Mouse (Mus musculus): ENCODE data around the gene Tmem150b. TPM values are rescaled to one million over a fixed set of nuclear protein-coding genes. Genes with fewer than 3 reads are reported as not detected.

Gene Tmem150b
- polyA plus RNA-seq, 1 experiment from 2014 or later, result 0.14 TPM

DNA sequence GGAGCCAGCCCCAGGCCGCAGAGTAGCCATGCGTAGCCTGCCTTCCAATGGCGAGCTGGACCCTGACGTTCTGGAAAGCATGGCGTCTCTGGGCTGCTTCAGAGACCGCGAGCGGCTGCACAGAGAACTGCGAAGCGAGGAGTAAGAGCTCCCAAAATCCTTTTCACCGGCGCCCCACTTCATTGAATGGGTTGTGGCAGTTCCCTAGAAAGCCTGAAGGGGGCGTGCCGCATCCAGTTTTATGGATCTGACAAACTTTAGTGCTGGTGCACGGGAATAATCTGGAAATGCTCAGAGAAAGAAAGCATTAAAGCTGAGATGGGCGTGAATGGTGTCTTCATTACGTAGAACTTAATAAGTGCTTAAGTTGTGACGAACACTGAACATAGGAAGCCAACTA lies 20.0 kb downstream of the Tmem150b start:
- Histone ChIP-seq H3K9ac (ENCODE audit: low read length) (no peak overlapping the region), H3K4me3 (ENCODE audit: low read length) (no peak overlapping the region), H3K27me3 (ENCODE audit: control insufficient read depth, insufficient read depth, low read depth, low read length) (no peaks in the 10 kb centered on the region), H3K27ac (ENCODE audit: low read length) (no peak overlapping the region), H3K4me1 (replicated peaks; ENCODE audit: control insufficient read depth, insufficient read depth, low read length) (no peaks in the 10 kb centered on the region), H3K4me2 (ENCODE audit: low read depth, low read length) (no peak overlapping the region), H3K9me3 (ENCODE audit: control insufficient read depth, low read length) (no peaks in the 10 kb centered on the region), H3K36me3 (ENCODE audit: control insufficient read depth, insufficient read depth, low read length) (peaks cover 15% of the 10 kb centered on the region)
- WGBS, result 52% methylated on average over 18 of the region's 18 CpGs
- ATAC-seq (ENCODE audit: low read depth), result no peak

GRCm38 (mm10) chr7:4703195-4703594 lies 21.9 kb downstream of the Tmem150b start:
- Histone ChIP-seq H3K9ac (ENCODE audit: low read length) (no peak overlapping the region), H3K36me3 (ENCODE audit: control insufficient read depth, insufficient read depth, low read length) (peaks cover 10% of the 10 kb centered on the region), H3K4me1 (replicated peaks; ENCODE audit: control insufficient read depth, insufficient read depth, low read length) (no peaks in the 10 kb centered on the region), H3K9me3 (ENCODE audit: control insufficient read depth, low read length) (no peaks in the 10 kb centered on the region), H3K4me3 (ENCODE audit: low read length) (no peak overlapping the region), H3K4me2 (ENCODE audit: low read depth, low read length) (no peak overlapping the region), H3K27ac (ENCODE audit: low read length) (no peak overlapping the region), H3K27me3 (ENCODE audit: control insufficient read depth, insufficient read depth, low read depth, low read length) (no peaks in the 10 kb centered on the region)
- WGBS, result 90% methylated on average over 7 of the region's 7 CpGs
- no peak for ATAC-seq (ENCODE audit: low read depth)

GRCm38 (mm10) chr7:4702334-4702733 lies 22.7 kb downstream of the Tmem150b start:
- Histone ChIP-seq H3K36me3 (ENCODE audit: control insufficient read depth, insufficient read depth, low read length) (peaks cover 7% of the 10 kb centered on the region; the same call in 1 of the 2 replicates), H3K27ac (ENCODE audit: low read length) (no peak overlapping the region), H3K4me2 (ENCODE audit: low read depth, low read length) (no peak overlapping the region), H3K9me3 (ENCODE audit: control insufficient read depth, low read length) (no peaks in the 10 kb centered on the region), H3K9ac (ENCODE audit: low read length) (no peak overlapping the region), H3K27me3 (ENCODE audit: control insufficient read depth, insufficient read depth, low read depth, low read length) (no peaks in the 10 kb centered on the region), H3K4me3 (ENCODE audit: low read length) (no peak overlapping the region), H3K4me1 (replicated peaks; ENCODE audit: control insufficient read depth, insufficient read depth, low read length) (no peaks in the 10 kb centered on the region)
- 49% methylated on average over 8 of the region's 8 CpGs for WGBS
- no peak for ATAC-seq (ENCODE audit: low read depth)

DNA sequence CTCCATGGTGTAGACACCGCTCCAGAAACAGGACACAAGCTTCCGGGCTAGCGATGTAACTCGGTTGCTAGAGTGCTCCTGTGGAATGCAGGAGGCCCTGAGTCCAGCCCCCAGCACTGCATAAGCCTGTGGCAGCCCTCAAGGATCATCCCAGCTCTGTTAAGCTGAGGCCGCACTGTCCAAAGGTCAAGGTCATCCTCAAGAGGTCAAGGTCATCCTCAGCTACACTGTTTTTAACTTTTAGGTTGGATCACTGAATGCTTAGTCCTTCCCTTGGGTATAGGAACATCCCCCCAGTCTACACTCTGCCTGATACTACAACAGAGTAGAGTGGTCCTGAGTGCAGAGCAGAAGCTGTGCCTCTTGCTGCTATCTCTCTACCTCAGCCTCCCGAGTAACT lies 32.0 kb downstream of the Tmem150b start:
- Histone ChIP-seq H3K27ac (ENCODE audit: low read length) (no peak overlapping the region), H3K27me3 (ENCODE audit: control insufficient read depth, insufficient read depth, low read depth, low read length) (no peaks in the 10 kb centered on the region; the same call in 1 of the 2 replicates), H3K4me2 (ENCODE audit: low read depth, low read length) (no peak overlapping the region), H3K4me3 (ENCODE audit: low read length) (no peak overlapping the region), H3K9ac (ENCODE audit: low read length) (no peak overlapping the region), H3K4me1 (replicated peaks; ENCODE audit: control insufficient read depth, insufficient read depth, low read length) (peaks cover 7% of the 10 kb centered on the region), H3K9me3 (ENCODE audit: control insufficient read depth, low read length) (no peaks in the 10 kb centered on the region), H3K36me3 (ENCODE audit: control insufficient read depth, insufficient read depth, low read length) (no peaks in the 10 kb centered on the region; the same call in 1 of the 2 replicates)
- no peak for ATAC-seq (ENCODE audit: low read depth)
- 84% methylated on average over 6 of the region's 6 CpGs for WGBS

DNA sequence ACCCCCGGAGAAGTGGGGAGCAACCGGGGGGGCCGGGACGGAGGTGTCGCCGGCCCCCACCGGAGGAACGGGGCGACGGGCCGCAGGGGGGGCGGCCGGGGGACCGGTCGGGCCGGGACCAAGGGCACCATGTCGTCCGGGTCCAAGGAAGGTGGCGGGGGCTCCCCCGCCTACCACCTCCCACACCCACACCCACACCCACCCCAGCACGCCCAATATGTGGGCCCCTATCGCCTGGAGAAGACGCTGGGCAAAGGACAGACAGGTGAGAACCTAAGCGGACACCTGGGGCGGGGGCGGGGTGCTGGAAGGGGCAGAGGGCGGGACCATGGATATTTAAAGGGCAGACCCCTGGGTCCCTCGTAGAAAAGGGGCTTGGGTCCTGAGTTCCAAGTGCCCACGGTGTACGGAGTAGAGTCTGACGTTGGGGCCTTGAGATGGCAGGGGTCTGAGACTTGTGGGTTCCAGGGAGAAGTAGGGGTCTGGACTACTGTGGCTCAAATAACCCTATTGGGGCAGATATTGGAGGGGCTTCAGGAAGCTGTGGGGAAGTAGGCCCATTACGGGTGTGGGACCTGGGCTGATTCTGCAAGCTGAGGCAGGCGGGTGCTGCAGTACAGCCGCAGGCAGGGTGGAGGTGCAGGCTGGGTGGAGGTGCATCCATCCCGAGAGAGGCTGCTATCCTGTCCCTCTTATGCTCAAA lies 33.9 kb downstream of the Tmem150b start:
- peak overlapping the region; percentile 35 for H3K27ac ChIP-seq (ENCODE audit: low read length)
- peak overlapping the region; percentile 68 for H3K4me3 ChIP-seq (ENCODE audit: low read length)
- peak overlapping the region; percentile 86 for H3K9ac ChIP-seq (ENCODE audit: low read length)
- no peaks in the 10 kb centered on the region for H3K36me3 ChIP-seq (ENCODE audit: control insufficient read depth, insufficient read depth, low read length)
- peak overlapping the region; percentile 97 for H3K4me2 ChIP-seq (ENCODE audit: low read depth, low read length)
- peak; percentile 55 for ATAC-seq (ENCODE audit: low read depth)
- H3K9me3 ChIP-seq (ENCODE audit: control insufficient read depth, low read length), result no peaks in the 10 kb centered on the region
- peaks cover 7% of the 10 kb centered on the region for H3K4me1 ChIP-seq (replicated peaks; ENCODE audit: control insufficient read depth, insufficient read depth, low read length)
- 5% methylated on average over 33 of the region's 35 CpGs for WGBS
- H3K27me3 ChIP-seq (ENCODE audit: control insufficient read depth, insufficient read depth, low read depth, low read length), result no peaks in the 10 kb centered on the region; the same call in 1 of the 2 replicates

DNA sequence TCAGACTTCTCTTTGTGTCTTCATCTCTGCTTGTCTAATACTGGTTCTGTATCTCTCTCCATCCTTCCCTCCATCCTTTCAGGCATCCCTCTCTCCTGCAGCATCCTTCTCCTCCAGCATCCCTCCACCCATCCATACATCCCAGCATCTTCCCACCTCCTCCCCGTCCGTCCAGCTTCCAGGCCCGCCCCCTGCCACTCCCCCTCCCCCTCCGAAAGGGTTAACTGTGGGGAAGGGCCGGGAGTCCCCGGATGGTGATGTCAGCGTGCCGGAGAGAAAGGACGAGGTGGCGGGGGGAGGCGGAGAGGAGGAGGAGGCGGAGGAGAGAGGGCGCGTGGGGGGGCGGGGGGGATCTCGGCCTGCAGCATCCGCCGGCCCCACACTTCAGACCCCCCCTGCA lies 34.7 kb downstream of the Tmem150b start, which contains the start of gene Brsk1:
TSS of gene Brsk1 (plus strand) at position 218 of the 400 bp plus-strand sequence.
- H3K27me3 ChIP-seq (ENCODE audit: control insufficient read depth, insufficient read depth, low read depth, low read length), result no peaks in the 10 kb centered on the region; the same call in 1 of the 2 replicates
- H3K4me2 ChIP-seq (ENCODE audit: low read depth, low read length), result peak within 1 kb of the TSS; percentile 97
- WGBS, result 0% methylated on average over 12 of the region's 18 CpGs
- no peaks in the 10 kb centered on the region for H3K36me3 ChIP-seq (ENCODE audit: control insufficient read depth, insufficient read depth, low read length)
- ATAC-seq (ENCODE audit: low read depth), result peak; percentile 77
- peaks cover 7% of the 10 kb centered on the region for H3K4me1 ChIP-seq (replicated peaks; ENCODE audit: control insufficient read depth, insufficient read depth, low read length)
- H3K27ac ChIP-seq (ENCODE audit: low read length), result peak within 1 kb of the TSS; percentile 35
- no peaks in the 10 kb centered on the region for H3K9me3 ChIP-seq (ENCODE audit: control insufficient read depth, low read length)
- peak within 1 kb of the TSS; percentile 68 for H3K4me3 ChIP-seq (ENCODE audit: low read length)
- peak within 1 kb of the TSS; percentile 86 for H3K9ac ChIP-seq (ENCODE audit: low read length)

DNA sequence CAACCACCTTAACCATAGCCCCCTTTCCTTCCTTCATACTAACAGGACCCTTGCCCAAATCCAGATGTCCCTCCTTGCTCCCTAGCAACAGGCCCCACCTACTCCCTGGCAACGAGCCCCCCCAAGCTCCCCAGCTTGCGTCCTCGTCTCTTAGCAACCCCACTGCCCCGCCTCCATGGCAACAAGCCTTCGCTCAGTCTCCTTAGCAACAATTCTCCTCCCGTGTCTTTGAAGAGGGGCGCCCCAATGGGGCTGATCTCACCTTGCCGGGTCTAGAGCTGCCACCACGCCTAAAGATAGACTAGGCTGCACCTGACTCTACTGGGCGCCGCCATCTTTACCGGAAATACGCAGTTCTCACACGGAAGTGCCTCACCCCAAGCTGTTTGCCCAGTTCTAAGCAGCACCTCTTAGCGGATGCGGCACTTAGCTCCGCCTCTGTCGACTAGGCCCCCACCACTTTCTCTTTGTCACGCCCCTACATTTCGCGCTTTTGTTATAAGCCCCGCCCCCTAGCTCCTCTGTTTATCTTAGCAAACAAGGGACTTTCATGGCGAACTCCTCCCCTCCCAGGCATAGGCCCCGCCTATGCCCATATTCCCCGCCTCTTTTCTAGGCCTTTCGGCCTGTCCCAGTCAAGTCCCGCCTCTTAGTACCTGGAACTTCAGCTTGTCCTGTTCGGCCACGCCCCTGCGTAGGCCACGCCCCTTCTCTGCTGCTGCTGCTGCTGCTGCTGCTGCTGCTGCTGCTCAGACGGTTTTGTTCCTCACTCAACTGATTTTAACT lies 40.2 kb downstream of the Tmem150b start, which contains the start of gene Hspbp1:
TSS of gene Hspbp1 (minus strand) at position 437 of the 786 bp plus-strand sequence.
- Histone ChIP-seq H3K36me3 (ENCODE audit: control insufficient read depth, insufficient read depth, low read length) (peaks cover 3% of the 10 kb centered on the region), H3K4me2 (ENCODE audit: low read depth, low read length) (peak within 1 kb of the TSS; percentile 92), H3K27ac (ENCODE audit: low read length) (peak within 1 kb of the TSS; percentile 17), H3K27me3 (ENCODE audit: control insufficient read depth, insufficient read depth, low read depth, low read length) (no peaks in the 10 kb centered on the region; the same call in 1 of the 2 replicates), H3K4me1 (replicated peaks; ENCODE audit: control insufficient read depth, insufficient read depth, low read length) (peaks cover 6% of the 10 kb centered on the region), H3K9ac (ENCODE audit: low read length) (peak within 1 kb of the TSS; percentile 67), H3K9me3 (ENCODE audit: control insufficient read depth, low read length) (no peaks in the 10 kb centered on the region), H3K4me3 (ENCODE audit: low read length) (peak within 1 kb of the TSS; percentile 75)
- ATAC-seq (ENCODE audit: low read depth), result peak; percentile 98
- WGBS, result under 1% methylated on average over 32 of the region's 32 CpGs

DNA sequence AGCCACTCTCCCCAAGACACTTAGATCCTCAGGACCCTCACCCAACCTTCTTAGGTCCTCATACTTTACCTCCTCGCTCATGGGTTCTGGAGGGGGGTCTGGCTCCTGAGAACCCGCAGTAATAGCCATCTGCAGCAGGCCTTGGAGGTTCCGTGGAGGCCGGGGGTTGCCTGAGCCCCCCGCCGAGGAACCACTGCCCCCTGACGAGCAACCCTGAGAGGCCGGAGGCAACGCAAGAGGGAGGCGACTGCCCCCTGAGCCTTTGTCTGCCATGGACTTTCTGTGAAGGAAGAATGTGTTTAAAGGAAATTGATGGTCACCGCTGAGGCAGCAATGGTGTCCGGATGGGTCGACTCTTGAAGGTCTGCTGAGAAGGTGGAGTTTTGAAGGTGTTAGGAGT lies 40.8 kb downstream of the Tmem150b start:
- Histone ChIP-seq H3K27ac (ENCODE audit: low read length) (no peak overlapping the region), H3K27me3 (ENCODE audit: control insufficient read depth, insufficient read depth, low read depth, low read length) (no peaks in the 10 kb centered on the region), H3K9ac (ENCODE audit: low read length) (peak overlapping the region; percentile 67), H3K4me1 (replicated peaks; ENCODE audit: control insufficient read depth, insufficient read depth, low read length) (peaks cover 6% of the 10 kb centered on the region), H3K4me2 (ENCODE audit: low read depth, low read length) (peak overlapping the region; percentile 92), H3K36me3 (ENCODE audit: control insufficient read depth, insufficient read depth, low read length) (peaks cover 3% of the 10 kb centered on the region), H3K4me3 (ENCODE audit: low read length) (peak overlapping the region; percentile 75), H3K9me3 (ENCODE audit: control insufficient read depth, low read length) (no peaks in the 10 kb centered on the region)
- no peak for ATAC-seq (ENCODE audit: low read depth)
- 1% methylated on average over 13 of the region's 13 CpGs for WGBS

GRCm38 (mm10) chr7:4683307-4683706 lies 41.7 kb downstream of the Tmem150b start:
- no peaks in the 10 kb centered on the region for H3K9me3 ChIP-seq (ENCODE audit: control insufficient read depth, low read length)
- WGBS, result 81% methylated on average over 5 of the region's 5 CpGs
- H3K27me3 ChIP-seq (ENCODE audit: control insufficient read depth, insufficient read depth, low read depth, low read length), result no peaks in the 10 kb centered on the region
- H3K9ac ChIP-seq (ENCODE audit: low read length), result no peak overlapping the region
- H3K4me3 ChIP-seq (ENCODE audit: low read length), result no peak overlapping the region
- H3K4me2 ChIP-seq (ENCODE audit: low read depth, low read length), result no peak overlapping the region
- H3K4me1 ChIP-seq (replicated peaks; ENCODE audit: control insufficient read depth, insufficient read depth, low read length), result peaks cover 6% of the 10 kb centered on the region
- ATAC-seq (ENCODE audit: low read depth), result no peak
- peaks cover 3% of the 10 kb centered on the region for H3K36me3 ChIP-seq (ENCODE audit: control insufficient read depth, insufficient read depth, low read length)
- H3K27ac ChIP-seq (ENCODE audit: low read length), result no peak overlapping the region
